Mouse (Mus musculus): ENCODE measurements at regions not wholly inside any gene's neighbourhood (a gene's known extent, or its start where the extent isn't known, plus 50 kb on each side); places are given as distances from the start of the nearest gene placed in this dataset.

DNA sequence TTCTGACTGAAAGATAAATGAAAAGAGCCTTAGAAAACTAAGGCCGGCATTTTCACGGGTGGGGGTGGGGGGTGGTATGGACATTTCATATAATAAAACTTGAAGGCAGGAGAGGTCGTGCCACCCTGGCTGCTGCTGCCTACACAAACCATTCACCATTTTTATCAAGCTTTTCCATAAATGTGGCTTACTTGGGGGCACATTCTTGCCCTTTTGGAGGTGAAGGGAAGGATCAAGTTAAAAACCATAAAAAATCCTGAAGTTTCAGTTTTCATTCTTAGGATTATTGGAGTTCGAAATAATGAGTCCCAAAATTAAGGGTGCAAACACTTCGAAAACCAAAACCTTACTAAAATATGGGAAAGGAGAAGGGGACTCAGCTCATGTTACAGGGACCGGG, 95.1 kb upstream of the Hmga2 start:
- Histone ChIP-seq H3K4me2 (replicated peaks) (no peak overlapping the region), H3K27ac (no peak overlapping the region), H3K9ac (replicated peaks) (no peak overlapping the region), H3K27me3 (0 out of 2 replicates have a peak, but pooled peaks cover 3% of the 10 kb centered on the region), H3K9me3 (no peaks in the 10 kb centered on the region), H3K4me3 (replicated peaks) (no peak overlapping the region), H3K4me1 (replicated peaks) (peaks cover 5% of the 10 kb centered on the region; the same call in 1 of the 2 replicates), H3K36me3 (no peaks in the 10 kb centered on the region)
- 37% methylated on average over 6 of the region's 6 CpGs for WGBS
- ATAC-seq, result no peak

DNA sequence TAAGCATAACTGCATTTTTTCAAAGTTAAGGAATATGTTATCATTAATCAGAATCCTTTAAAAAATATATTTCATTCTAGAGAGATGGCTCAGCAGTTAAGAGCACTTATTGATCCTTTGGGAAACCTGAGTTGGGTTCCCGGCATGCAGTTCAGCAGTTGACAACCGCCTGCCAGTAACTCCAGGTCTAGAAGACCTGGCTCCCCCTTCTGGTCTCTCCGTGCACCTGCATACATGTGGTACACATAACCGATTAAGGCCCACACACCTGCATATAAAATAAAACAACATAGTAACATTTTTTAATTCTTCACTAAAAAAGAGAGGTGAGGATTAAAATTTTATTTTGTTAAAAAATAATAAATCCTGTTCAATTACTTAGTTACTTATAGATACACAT, 89.7 kb upstream of the Hmga2 start:
- no peaks in the 10 kb centered on the region for H3K27me3 ChIP-seq
- ATAC-seq, result no peak
- H3K4me3 ChIP-seq (replicated peaks), result no peak overlapping the region
- WGBS, result 96% methylated on average over 4 of the region's 4 CpGs
- H3K4me2 ChIP-seq (replicated peaks), result no peak overlapping the region
- no peak overlapping the region for H3K9ac ChIP-seq (replicated peaks)
- no peaks in the 10 kb centered on the region for H3K36me3 ChIP-seq
- peaks cover 7% of the 10 kb centered on the region for H3K4me1 ChIP-seq (replicated peaks)
- no peak overlapping the region for H3K27ac ChIP-seq
- no peaks in the 10 kb centered on the region for H3K9me3 ChIP-seq

DNA sequence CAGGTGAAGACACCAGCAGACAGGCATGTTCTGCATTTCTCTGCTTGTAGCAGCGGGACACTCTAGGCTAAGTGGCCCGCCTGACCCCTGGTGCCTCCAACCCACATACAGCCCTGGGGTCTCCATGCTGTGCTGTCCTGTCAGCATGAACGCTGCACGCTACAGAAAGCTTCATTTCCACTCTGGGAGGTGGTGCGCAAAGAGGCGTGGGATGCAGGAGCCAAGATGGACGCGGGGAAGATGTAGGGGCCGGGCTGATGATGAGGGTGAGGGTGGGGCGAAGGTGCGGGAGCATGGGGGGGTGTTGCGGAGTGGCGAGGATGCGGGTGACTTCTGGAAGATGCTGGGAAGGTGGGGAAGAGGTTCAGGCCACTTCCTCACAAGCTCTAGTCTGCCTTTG, 88.6 kb upstream of the Hmga2 start:
- H3K27me3 ChIP-seq, result no peaks in the 10 kb centered on the region
- no peak overlapping the region for H3K27ac ChIP-seq
- ATAC-seq, result no peak
- 20% methylated on average over 14 of the region's 14 CpGs for WGBS
- H3K4me3 ChIP-seq (replicated peaks), result peak overlapping the region; percentile 20; the same call in 1 of the 2 replicates
- no peaks in the 10 kb centered on the region for H3K9me3 ChIP-seq
- H3K36me3 ChIP-seq, result no peaks in the 10 kb centered on the region
- H3K4me1 ChIP-seq (replicated peaks), result peaks cover 7% of the 10 kb centered on the region
- H3K4me2 ChIP-seq (replicated peaks), result peak overlapping the region; percentile 47
- H3K9ac ChIP-seq (replicated peaks), result peak overlapping the region; percentile 46; the same call in 1 of the 2 replicates

DNA sequence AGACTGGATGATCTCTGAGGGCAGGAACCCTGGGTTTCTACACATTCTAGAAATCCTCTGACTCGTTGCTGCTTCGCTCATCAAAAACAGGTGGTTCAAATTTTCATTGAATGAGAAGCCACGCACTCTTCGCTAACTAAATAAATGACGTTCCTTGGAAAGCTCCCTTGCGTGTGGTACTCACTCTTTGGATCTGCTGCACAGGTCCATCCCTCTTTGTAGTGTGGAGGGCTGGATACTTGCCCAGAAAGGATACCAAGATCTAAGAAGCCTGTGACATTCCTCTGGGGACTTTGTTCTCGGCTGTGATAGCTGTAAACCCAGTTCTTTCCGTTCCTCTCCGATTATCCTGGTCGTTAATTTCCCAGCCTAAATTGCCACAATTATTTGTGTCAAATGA, 87.7 kb upstream of the Hmga2 start:
- Histone ChIP-seq H3K4me1 (replicated peaks) (peaks cover 7% of the 10 kb centered on the region), H3K27ac (no peak overlapping the region), H3K4me2 (replicated peaks) (no peak overlapping the region), H3K4me3 (replicated peaks) (no peak overlapping the region), H3K36me3 (no peaks in the 10 kb centered on the region), H3K9ac (replicated peaks) (no peak overlapping the region), H3K9me3 (no peaks in the 10 kb centered on the region), H3K27me3 (no peaks in the 10 kb centered on the region)
- 53% methylated on average over 10 of the region's 10 CpGs for WGBS
- ATAC-seq, result no peak

DNA sequence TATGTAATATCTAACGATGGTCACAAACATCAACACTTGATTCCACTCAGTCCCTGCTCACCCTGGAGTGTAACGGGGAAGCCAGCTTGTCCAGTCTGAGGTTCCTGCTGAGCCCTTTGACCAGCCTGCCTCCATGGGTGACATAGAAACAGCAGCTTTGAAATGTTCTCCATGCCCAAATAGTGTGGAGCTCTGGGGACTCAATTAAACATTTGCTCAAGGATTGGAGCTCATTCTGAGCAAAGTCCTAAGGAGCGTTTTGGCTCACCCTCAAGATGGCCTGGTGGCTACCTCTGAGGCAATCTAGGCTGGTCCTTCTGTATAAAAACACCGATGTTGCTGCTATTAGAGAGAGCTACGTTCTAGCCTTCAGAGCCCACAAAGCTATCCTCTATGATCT, 85.6 kb upstream of the Hmga2 start:
- Histone ChIP-seq H3K9ac (replicated peaks) (no peak overlapping the region), H3K4me1 (replicated peaks) (peaks cover 7% of the 10 kb centered on the region), H3K4me3 (replicated peaks) (no peak overlapping the region), H3K27me3 (0 out of 2 replicates have a peak, but pooled peaks cover 4% of the 10 kb centered on the region), H3K9me3 (no peaks in the 10 kb centered on the region), H3K4me2 (replicated peaks) (no peak overlapping the region), H3K36me3 (no peaks in the 10 kb centered on the region), H3K27ac (no peak overlapping the region)
- ATAC-seq, result no peak
- WGBS, result 95% methylated on average over 5 of the region's 5 CpGs

DNA sequence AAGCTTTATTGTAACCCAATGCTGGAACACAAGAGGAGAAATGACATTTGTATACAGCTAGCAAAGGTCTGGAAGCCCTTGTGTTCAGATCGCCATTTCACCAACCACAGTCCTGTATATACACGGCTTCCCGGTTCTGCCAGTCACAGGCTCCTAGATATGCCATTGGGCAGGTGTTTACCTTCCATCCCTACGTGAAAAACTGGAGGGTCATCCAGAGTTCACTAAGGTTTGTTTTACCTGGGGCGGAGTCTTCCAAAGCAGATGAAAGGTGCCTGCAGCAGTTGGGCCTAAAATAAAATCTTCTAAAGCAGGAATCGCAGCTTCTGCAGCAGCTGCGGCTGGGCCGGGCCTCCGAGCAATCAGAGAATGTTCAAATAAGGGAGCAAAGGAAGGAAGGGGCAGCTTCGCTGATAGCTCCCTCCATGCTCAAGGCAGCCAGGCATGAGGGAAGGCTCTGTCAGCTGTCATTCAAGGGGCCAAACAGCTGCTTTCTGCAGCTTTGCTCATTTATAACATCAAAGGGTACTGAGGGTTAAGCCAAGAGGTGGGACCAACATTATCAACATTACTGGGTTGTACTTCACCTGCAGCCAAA, 81.7 kb upstream of the Hmga2 start:
- Histone ChIP-seq H3K4me1 (replicated peaks) (peaks cover 4% of the 10 kb centered on the region), H3K27me3 (peaks cover 26% of the 10 kb centered on the region), H3K4me3 (replicated peaks) (no peak overlapping the region), H3K4me2 (replicated peaks) (no peak overlapping the region), H3K9me3 (no peaks in the 10 kb centered on the region), H3K9ac (replicated peaks) (no peak overlapping the region), H3K36me3 (no peaks in the 10 kb centered on the region), H3K27ac (no peak overlapping the region)
- no peak for ATAC-seq
- 84% methylated on average over 10 of the region's 10 CpGs for WGBS

DNA sequence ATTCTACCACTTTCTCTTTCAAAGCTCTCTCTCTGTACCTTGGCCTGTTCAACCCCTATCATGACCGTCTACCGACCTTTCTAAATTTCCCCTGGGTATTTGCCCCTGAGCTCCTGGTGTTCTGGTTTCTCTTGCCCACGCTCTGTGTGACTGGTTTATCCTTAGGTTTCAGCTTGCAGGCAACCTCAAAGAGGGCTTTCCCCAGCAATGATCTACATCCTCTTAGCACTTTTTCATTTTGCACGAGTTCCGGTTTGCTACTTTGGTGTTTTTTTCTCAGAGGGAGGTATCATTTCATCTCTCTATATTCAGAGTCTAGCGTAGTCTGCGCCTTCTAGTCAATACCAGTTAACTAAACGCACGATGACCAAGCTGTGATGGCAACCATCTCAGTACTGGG, 79.8 kb upstream of the Hmga2 start:
- no peaks in the 10 kb centered on the region for H3K9me3 ChIP-seq
- no peak overlapping the region for H3K9ac ChIP-seq (replicated peaks)
- peaks cover 34% of the 10 kb centered on the region for H3K27me3 ChIP-seq
- no peak overlapping the region for H3K4me3 ChIP-seq (replicated peaks)
- no peak overlapping the region for H3K4me2 ChIP-seq (replicated peaks)
- H3K4me1 ChIP-seq (replicated peaks), result peaks cover 18% of the 10 kb centered on the region
- 94% methylated on average over 9 of the region's 9 CpGs for WGBS
- no peak overlapping the region for H3K27ac ChIP-seq
- no peaks in the 10 kb centered on the region for H3K36me3 ChIP-seq
- no peak for ATAC-seq

DNA sequence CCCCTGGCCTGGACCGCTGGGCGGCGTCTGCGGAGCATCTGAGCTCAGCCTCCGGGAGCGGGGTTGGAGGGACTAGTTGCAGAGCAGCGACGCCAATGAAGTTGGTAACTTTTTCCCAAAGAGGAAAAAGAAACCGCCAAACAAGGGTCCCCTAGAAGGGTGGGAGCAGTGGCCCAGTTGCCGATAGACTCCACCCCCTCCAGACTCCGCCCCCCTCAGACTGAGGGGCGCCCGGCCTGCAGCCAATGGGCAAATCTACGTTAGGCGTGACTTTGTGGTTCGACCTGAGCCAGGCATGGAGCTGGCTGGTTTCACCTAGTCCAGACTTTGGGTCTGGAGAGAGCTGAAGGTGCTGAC, 76.8 kb upstream of the Hmga2 start:
- WGBS, result under 1% methylated on average over 16 of the region's 16 CpGs
- peak overlapping the region; percentile 66; the same call in 1 of the 2 replicates for H3K9ac ChIP-seq (replicated peaks)
- H3K27ac ChIP-seq, result no peak overlapping the region
- H3K9me3 ChIP-seq, result no peaks in the 10 kb centered on the region
- no peaks in the 10 kb centered on the region for H3K36me3 ChIP-seq
- H3K4me3 ChIP-seq (replicated peaks), result peak overlapping the region; percentile 52
- peaks cover 18% of the 10 kb centered on the region for H3K4me1 ChIP-seq (replicated peaks)
- H3K27me3 ChIP-seq, result peaks cover 53% of the 10 kb centered on the region
- peak; percentile 73 for ATAC-seq
- peak overlapping the region; percentile 99 for H3K4me2 ChIP-seq (replicated peaks)

DNA sequence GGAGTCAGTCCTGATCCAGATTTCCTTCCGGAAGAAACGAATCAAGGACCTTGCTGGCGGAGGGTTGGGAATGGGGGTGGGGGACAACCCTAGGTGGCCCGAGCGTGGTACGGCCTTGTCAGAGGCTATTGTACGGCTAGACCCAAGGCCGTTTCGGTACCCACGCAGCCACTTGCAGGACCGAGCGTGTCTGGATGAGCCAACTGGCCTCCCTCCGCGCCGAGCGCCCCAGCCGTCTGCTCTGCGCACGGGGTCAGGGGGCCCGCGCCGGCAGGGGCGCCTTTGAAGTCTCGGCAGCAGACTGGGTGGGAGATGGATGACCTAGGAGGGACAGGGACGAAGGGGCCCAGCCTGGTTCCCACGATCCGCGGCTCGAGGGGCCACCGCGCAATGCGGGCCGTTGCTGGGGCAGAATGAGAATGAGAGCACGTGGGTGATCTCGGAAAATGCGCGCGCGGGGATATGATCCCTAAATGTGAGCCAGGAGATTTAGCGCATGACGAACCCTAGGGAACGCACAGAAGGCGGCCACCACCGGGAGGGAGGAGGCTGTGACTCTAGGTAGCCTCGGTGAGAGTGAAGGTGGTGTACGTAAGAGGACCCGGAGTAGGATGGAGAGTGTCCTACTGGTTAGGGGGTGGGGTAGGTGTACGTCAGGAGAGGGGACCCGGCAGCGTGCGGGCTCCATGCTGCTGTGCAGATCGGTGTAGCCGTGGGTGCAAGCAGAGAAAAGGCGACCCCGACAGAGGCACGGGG, 76.2 kb upstream of the Hmga2 start:
- Histone ChIP-seq H3K4me3 (replicated peaks) (peak overlapping the region; percentile 52), H3K4me2 (replicated peaks) (peak overlapping the region; percentile 99), H3K36me3 (no peaks in the 10 kb centered on the region), H3K4me1 (replicated peaks) (peaks cover 18% of the 10 kb centered on the region), H3K9me3 (no peaks in the 10 kb centered on the region), H3K27me3 (peaks cover 54% of the 10 kb centered on the region), H3K9ac (replicated peaks) (peak overlapping the region; percentile 66), H3K27ac (no peak overlapping the region)
- ATAC-seq, result peak; percentile 89
- under 1% methylated on average over 56 of the region's 56 CpGs for WGBS

DNA sequence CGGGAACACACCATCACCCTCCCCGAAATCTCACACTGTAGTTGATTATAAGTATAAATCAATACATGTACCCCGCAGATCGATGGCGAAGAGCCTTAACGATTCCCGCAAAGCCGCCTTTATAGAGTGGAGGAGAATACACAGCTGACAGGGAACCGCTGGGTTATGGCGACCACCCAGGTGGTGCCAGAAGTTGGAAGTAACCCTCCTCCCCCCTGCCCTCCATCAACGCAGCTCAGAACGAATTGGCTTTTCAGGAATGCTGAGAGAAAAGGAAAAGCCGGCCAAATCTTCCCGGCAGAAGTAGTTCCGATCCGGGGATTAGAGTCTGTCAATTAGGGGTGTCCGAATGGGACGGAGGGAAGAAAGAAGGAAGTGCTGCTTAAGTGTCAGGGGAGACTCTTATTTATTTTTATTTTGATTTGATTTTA, 75.6 kb upstream of the Hmga2 start:
- Histone ChIP-seq H3K9ac (replicated peaks) (peak overlapping the region; percentile 66; the same call in 1 of the 2 replicates), H3K27me3 (peaks cover 59% of the 10 kb centered on the region), H3K4me1 (replicated peaks) (peaks cover 18% of the 10 kb centered on the region), H3K4me2 (replicated peaks) (peak overlapping the region; percentile 99), H3K27ac (no peak overlapping the region), H3K36me3 (no peaks in the 10 kb centered on the region), H3K4me3 (replicated peaks) (peak overlapping the region; percentile 52), H3K9me3 (no peaks in the 10 kb centered on the region)
- WGBS, result under 1% methylated on average over 18 of the region's 18 CpGs
- ATAC-seq, result peak; percentile 72; the same call in 1 of the 2 replicates

DNA sequence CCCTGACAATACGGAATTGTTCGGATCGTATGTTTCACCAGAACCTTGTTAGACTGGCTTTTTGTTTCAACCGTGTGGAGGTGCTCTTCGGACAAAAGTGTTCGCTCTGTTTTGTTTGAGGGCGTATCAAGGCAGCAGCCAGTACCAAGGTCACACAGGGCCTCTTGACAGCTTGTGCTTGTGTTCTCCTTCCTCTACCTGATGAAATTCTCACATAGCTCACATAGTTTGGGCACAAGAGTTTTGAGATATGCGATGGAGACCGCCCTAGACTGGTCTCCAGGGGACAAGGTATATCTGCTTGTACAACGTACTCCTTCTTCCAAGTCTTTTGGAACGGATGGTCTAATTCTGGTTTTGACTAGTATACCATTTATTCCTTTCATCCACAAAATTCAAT, 70.9 kb upstream of the Hmga2 start:
- H3K9me3 ChIP-seq, result no peaks in the 10 kb centered on the region
- peaks cover 42% of the 10 kb centered on the region for H3K27me3 ChIP-seq
- H3K4me3 ChIP-seq (replicated peaks), result no peak overlapping the region
- H3K27ac ChIP-seq, result no peak overlapping the region
- H3K36me3 ChIP-seq, result no peaks in the 10 kb centered on the region
- H3K4me2 ChIP-seq (replicated peaks), result no peak overlapping the region
- no peak for ATAC-seq
- H3K9ac ChIP-seq (replicated peaks), result no peak overlapping the region
- H3K4me1 ChIP-seq (replicated peaks), result peaks cover 6% of the 10 kb centered on the region
- WGBS, result 94% methylated on average over 11 of the region's 11 CpGs

DNA sequence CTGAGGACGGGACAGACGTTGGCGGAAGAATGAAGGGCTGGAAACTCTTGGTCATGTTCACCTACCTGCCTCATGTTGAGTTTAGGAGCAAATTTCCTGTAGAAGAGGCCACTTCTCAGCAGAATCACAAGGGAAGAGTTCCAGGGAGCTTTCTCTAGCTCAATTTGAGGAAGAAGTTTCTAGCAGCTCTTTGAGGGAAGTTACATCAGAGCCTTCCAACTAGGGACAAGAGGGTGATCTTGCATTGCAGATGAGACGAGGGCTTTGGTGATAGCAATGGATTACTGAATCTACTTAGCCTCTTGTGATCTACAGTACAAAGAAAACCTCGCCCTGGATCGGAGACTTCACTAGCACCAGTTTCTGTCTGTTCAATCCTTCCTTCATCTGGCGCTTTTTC, 65.3 kb upstream of the Hmga2 start:
- no peak overlapping the region for H3K4me2 ChIP-seq (replicated peaks)
- peaks cover 4% of the 10 kb centered on the region for H3K27me3 ChIP-seq
- ATAC-seq, result no peak
- no peak overlapping the region for H3K4me3 ChIP-seq (replicated peaks)
- no peak overlapping the region for H3K27ac ChIP-seq
- H3K9me3 ChIP-seq, result no peaks in the 10 kb centered on the region
- H3K36me3 ChIP-seq, result no peaks in the 10 kb centered on the region
- H3K9ac ChIP-seq (replicated peaks), result no peak overlapping the region
- H3K4me1 ChIP-seq (replicated peaks), result no peaks in the 10 kb centered on the region
- WGBS, result 91% methylated on average over 7 of the region's 7 CpGs

All from midbrain, embryonic 13.5 days (tissue).